Mouse (Mus musculus) heart, postnatal 0 days (tissue): ENCODE measurements around the gene Cdc42ep3.

ENCODE experiments used
- CTCF ChIP-seq: IDR thresholded peaks from 2 replicates; pipeline ENCODE4 v1.5.1; 2016; ENCODE audit warnings: antibody characterized with exemption, control low read depth, low read depth
- EP300 ChIP-seq: IDR thresholded peaks from 2 replicates; pipeline ENCODE4 v1.6.1; 2016; ENCODE audit warnings: antibody characterized with exemption, low read depth

DNA sequence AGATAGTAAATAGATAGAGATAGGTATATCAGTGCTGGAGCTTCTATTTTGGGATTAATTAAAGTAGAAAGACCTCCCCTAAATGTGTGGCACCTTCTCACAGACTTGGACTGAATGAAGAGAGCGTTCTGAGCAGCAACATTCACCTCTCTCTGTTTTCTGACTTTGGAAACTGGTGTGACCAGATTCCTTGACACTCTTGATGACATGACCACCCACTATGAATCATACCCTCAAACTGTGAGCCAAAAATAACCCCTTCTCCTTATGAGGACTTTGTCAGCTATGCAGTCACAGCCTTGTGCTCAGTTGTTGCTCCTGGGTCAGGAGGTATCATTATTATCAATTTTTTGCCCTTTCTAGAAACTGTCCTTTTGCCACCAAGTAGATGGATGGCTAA lies 55.0 kb downstream of the Cdc42ep3 start:
- TF ChIP-seq CTCF = no peak
- no peak for TF ChIP-seq EP300
